Mouse (Mus musculus): Measurements from ENCODE around the gene Slc7a5. TPM values are rescaled to one million over a fixed set of nuclear protein-coding genes. Genes with fewer than 3 reads are reported as not detected.

Slc7a5 gene
- polyA plus RNA-seq, 1 experiment from 2014 or later: 10.2 TPM

- Histone ChIP-seq H3K4me1 (replicated peaks; ENCODE audit: insufficient read depth, low read length) (peaks cover 18% of the 10 kb centered on the region), H3K4me2 (ENCODE audit: low read length) (peak overlapping the region; percentile 100), H3K36me3 (ENCODE audit: insufficient read depth, low read length) (no peaks in the 10 kb centered on the region), H3K4me3 (replicated peaks; ENCODE audit: low read depth, low read length) (peak overlapping the region; percentile 69), H3K9me3 (replicated peaks; ENCODE audit: low read length) (no peaks in the 10 kb centered on the region), H3K27ac (no peak overlapping the region), H3K27me3 (ENCODE audit: insufficient read depth, low read length) (no peaks in the 10 kb centered on the region), H3K9ac (ENCODE audit: low read depth, low read length) (peak overlapping the region; percentile 67)
- ATAC-seq (replicated peaks; ENCODE audit: low FRiP score, low read depth) (no peak), DNase-seq (ENCODE audit: low spot score) (no peak)
- WGBS: 15% methylated on average over 5 of the region's 5 CpGs
- TF ChIP-seq CTCF (IDR thresholded peaks at IDR 0.05; ENCODE audit: low read depth): no peak
Observed at GRCm38 (mm10) chr8:121905864-121906263, 1.6 kb downstream of the Slc7a5 start.

- DNase-seq (ENCODE audit: low spot score): no peak
- 60% methylated on average over 1 of the region's 1 CpGs for WGBS
- H3K4me2 ChIP-seq (ENCODE audit: low read length): peak overlapping the region; percentile 100
Observed at GRCm38 (mm10) chr8:121905420-121905819, 2.1 kb downstream of the Slc7a5 start.

GRCm38 (mm10) chr8:121904999-121905398, 2.5 kb downstream of the Slc7a5 start:
- Histone ChIP-seq H3K27ac (no peak overlapping the region), H3K27me3 (ENCODE audit: insufficient read depth, low read length) (no peaks in the 10 kb centered on the region), H3K9me3 (replicated peaks; ENCODE audit: low read length) (no peaks in the 10 kb centered on the region), H3K4me3 (replicated peaks; ENCODE audit: low read depth, low read length) (no peak overlapping the region), H3K4me2 (ENCODE audit: low read length) (no peak overlapping the region), H3K9ac (ENCODE audit: low read depth, low read length) (no peak overlapping the region), H3K4me1 (replicated peaks; ENCODE audit: insufficient read depth, low read length) (peaks cover 18% of the 10 kb centered on the region), H3K36me3 (ENCODE audit: insufficient read depth, low read length) (no peaks in the 10 kb centered on the region)
- ATAC-seq (replicated peaks; ENCODE audit: low FRiP score, low read depth) (no peak), DNase-seq (ENCODE audit: low spot score) (no peak)
- TF ChIP-seq CTCF (IDR thresholded peaks at IDR 0.05; ENCODE audit: low read depth): no peak
- 86% methylated on average over 9 of the region's 9 CpGs for WGBS

More at GRCm38 (mm10) chr8:121905420-121905819, 2.1 kb downstream of the Slc7a5 start:
- H3K4me3 ChIP-seq (replicated peaks; ENCODE audit: low read depth, low read length): peak overlapping the region; percentile 69; the same call in 1 of the 2 replicates
- no peaks in the 10 kb centered on the region for H3K27me3 ChIP-seq (ENCODE audit: insufficient read depth, low read length)
- H3K4me1 ChIP-seq (replicated peaks; ENCODE audit: insufficient read depth, low read length): peaks cover 18% of the 10 kb centered on the region
- ATAC-seq (replicated peaks; ENCODE audit: low FRiP score, low read depth): no peak
- H3K9me3 ChIP-seq (replicated peaks; ENCODE audit: low read length): no peaks in the 10 kb centered on the region
- no peak for TF ChIP-seq CTCF (IDR thresholded peaks at IDR 0.05; ENCODE audit: low read depth)
- no peak overlapping the region for H3K9ac ChIP-seq (ENCODE audit: low read depth, low read length)
- H3K36me3 ChIP-seq (ENCODE audit: insufficient read depth, low read length): no peaks in the 10 kb centered on the region
- no peak overlapping the region for H3K27ac ChIP-seq

- Histone ChIP-seq H3K4me2 (ENCODE audit: low read length) (no peak overlapping the region), H3K36me3 (ENCODE audit: insufficient read depth, low read length) (no peaks in the 10 kb centered on the region), H3K9ac (ENCODE audit: low read depth, low read length) (no peak overlapping the region), H3K4me1 (replicated peaks; ENCODE audit: insufficient read depth, low read length) (peaks cover 26% of the 10 kb centered on the region), H3K4me3 (replicated peaks; ENCODE audit: low read depth, low read length) (no peak overlapping the region), H3K27ac (no peak overlapping the region), H3K27me3 (ENCODE audit: insufficient read depth, low read length) (no peaks in the 10 kb centered on the region), H3K9me3 (replicated peaks; ENCODE audit: low read length) (no peaks in the 10 kb centered on the region)
- ATAC-seq (replicated peaks; ENCODE audit: low FRiP score, low read depth): no peak
- 64% methylated on average over 6 of the region's 6 CpGs for WGBS
- DNase-seq (ENCODE audit: low spot score): no peak
- 0 out of 2 replicates have a peak, but pooled peaks have one; percentile 19 for TF ChIP-seq CTCF (IDR thresholded peaks at IDR 0.05; ENCODE audit: low read depth)
Observed at GRCm38 (mm10) chr8:121903977-121904376, 3.5 kb downstream of the Slc7a5 start.

DNA sequence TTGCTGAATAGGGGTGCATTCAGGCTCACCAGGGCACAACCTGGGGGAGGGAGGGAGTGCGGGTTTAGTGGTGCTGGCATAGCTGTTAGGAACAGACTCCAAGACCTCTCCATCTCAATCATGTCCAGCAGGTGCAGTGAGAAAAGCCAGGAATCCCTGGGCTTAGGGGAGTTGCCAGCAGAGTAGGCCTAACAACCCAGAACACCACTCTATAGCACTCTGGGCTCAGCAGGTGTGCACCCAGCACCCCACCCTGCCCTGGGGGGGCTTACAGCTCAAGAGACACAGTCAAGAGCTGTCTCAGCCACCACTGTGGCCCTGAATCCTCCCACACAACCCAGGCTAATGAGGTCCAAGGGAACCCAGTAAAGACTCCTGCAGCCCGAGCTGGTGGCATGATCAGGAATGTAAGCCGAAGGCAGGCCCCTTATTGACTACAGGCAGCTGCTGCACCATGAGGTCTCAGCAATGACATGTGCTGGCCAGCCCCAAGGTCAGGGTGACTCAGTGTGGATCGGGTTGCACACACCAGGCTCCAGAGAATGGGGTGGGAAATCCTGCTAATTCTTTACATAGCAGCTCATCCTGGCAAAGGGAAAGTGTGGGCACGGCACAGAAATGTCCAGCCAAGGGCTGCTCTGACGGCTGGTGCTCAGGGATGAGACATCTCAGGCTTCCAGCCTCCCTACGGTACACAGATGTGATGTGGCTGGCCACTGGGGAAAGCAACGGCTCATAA, 5.8 kb downstream of the Slc7a5 start:
- Histone ChIP-seq H3K27ac (peak overlapping the region; percentile 62), H3K4me2 (ENCODE audit: low read length) (no peak overlapping the region), H3K27me3 (ENCODE audit: insufficient read depth, low read length) (no peaks in the 10 kb centered on the region), H3K4me1 (replicated peaks; ENCODE audit: insufficient read depth, low read length) (peaks cover 45% of the 10 kb centered on the region), H3K9me3 (replicated peaks; ENCODE audit: low read length) (no peaks in the 10 kb centered on the region), H3K4me3 (replicated peaks; ENCODE audit: low read depth, low read length) (no peak overlapping the region), H3K9ac (ENCODE audit: low read depth, low read length) (no peak overlapping the region), H3K36me3 (ENCODE audit: insufficient read depth, low read length) (no peaks in the 10 kb centered on the region)
- 25% methylated on average over 8 of the region's 8 CpGs for WGBS
- ATAC-seq (replicated peaks; ENCODE audit: low FRiP score, low read depth): 0 out of 2 replicates have a peak, but pooled peaks have one; percentile 22
- no peak for TF ChIP-seq CTCF (IDR thresholded peaks at IDR 0.05; ENCODE audit: low read depth)
- peak; percentile 63 for DNase-seq (ENCODE audit: low spot score)

- H3K36me3 ChIP-seq (ENCODE audit: insufficient read depth, low read length): no peaks in the 10 kb centered on the region
- no peak for TF ChIP-seq CTCF (IDR thresholded peaks at IDR 0.05; ENCODE audit: low read depth)
- DNase-seq (ENCODE audit: low spot score) (no peak), ATAC-seq (replicated peaks; ENCODE audit: low FRiP score, low read depth) (no peak)
- no peaks in the 10 kb centered on the region for H3K9me3 ChIP-seq (replicated peaks; ENCODE audit: low read length)
- no peak overlapping the region for H3K4me3 ChIP-seq (replicated peaks; ENCODE audit: low read depth, low read length)
- no peak overlapping the region for H3K4me2 ChIP-seq (ENCODE audit: low read length)
- 83% methylated on average over 18 of the region's 18 CpGs for WGBS
- no peaks in the 10 kb centered on the region for H3K27me3 ChIP-seq (ENCODE audit: insufficient read depth, low read length)
- no peak overlapping the region for H3K9ac ChIP-seq (ENCODE audit: low read depth, low read length)
- H3K4me1 ChIP-seq (replicated peaks; ENCODE audit: insufficient read depth, low read length): peaks cover 36% of the 10 kb centered on the region
- peak overlapping the region; percentile 85; the same call in 1 of the 2 replicates for H3K27ac ChIP-seq
Observed at GRCm38 (mm10) chr8:121899180-121900044, 8.1 kb downstream of the Slc7a5 start.
